Mouse (Mus musculus) MEL (cell line): ENCODE data around the gene Rab7.

ENCODE experiments used
- MAX ChIP-seq: IDR thresholded peaks from 2 replicates; pipeline ENCODE4 v1.6.1; 2011; ENCODE audit warnings: low read length, improper control_type of control experiment
- POLR2A ChIP-seq, 2 experiments: IDR thresholded peaks; 2 replicates each; pipeline ENCODE4 v1.6.1; 2011 to 2012; ENCODE audit warnings: low read length in 2 of 2, mild to moderate bottlenecking in 2 of 2, control low read depth in 1 of 2, improper control_type of control experiment in 1 of 2, low read depth in 1 of 2, moderate library complexity in 1 of 2; ENCODE audit not compliant: control insufficient read depth in 1 of 2, insufficient read depth in 1 of 2, poor library complexity in 1 of 2

GRCm38 (mm10) chr6:88019154-88019553, 25.9 kb downstream of the Rab7 start:
- TF ChIP-seq MAX (no peak), POLR2A (IDR thresholded peaks at IDR 0.05; ENCODE audit: control insufficient read depth in 1 of 2, insufficient read depth in 1 of 2, low read depth in 1 of 2, low read length in 2 of 2, poor library complexity in 1 of 2) (no peak)
